Mouse (Mus musculus): ENCODE measurements around the gene Gm10408. TPM values are rescaled to one million over a fixed set of nuclear protein-coding genes. Genes with fewer than 3 reads are reported as not detected.
"Not testable (repeated sequence)": the region's sequence is repeated elsewhere in the genome, so short reads cannot be mapped to it uniquely, and the experiment has no call there.

The Gm10408 gene
- polyA plus RNA-seq (2017; shearing (Covaris generic)) = not detected

GRCm38 (mm10) chr14:3449079-3449478 lies at the start of gene Gm10408:
Gm10408 (plus strand) TSS chr14:3449379.
- ATAC-seq = not testable (repeated sequence)

- ATAC-seq = not testable (repeated sequence)
Measured at GRCm38 (mm10) chr14:3412314-3412713, 36.9 kb upstream of the Gm10408 start, which contains the start of gene Gm10409. Gm10409 (plus strand) TSS chr14:3412614.

GRCm38 (mm10) chr14:3427803-3428202 lies 21.4 kb upstream of the Gm10408 start, which contains the start of gene Gm3005:
Gm3005 (plus strand) TSS chr14:3428103.
- ATAC-seq = not testable (repeated sequence)

Other genes starting within 250 kb of the Gm10408 start
- 10 to 100 TPM; 22.2 to 26.5 TPM for gene D830030K20Rik, start 240.9 kb upstream of the Gm10408 start, polyA plus RNA-seq (2017; shearing (Covaris generic))
- 1 to 10 TPM in 1 of 2 experiments, not detected in 1; 4.0 TPM for gene Gm2956, start 116.8 kb upstream of the Gm10408 start, polyA plus RNA-seq (2017; shearing (Covaris generic))
- gene Gm10413, start 54.3 kb upstream of the Gm10408 start, polyA plus RNA-seq (2017; shearing (Covaris generic)) = not detected
- 10 to 100 TPM in 1 of 2 experiments, 1 to 10 TPM in 1; 7.9 to 12.2 TPM for gene Gm10409, start 36.8 kb upstream of the Gm10408 start, polyA plus RNA-seq (2017; shearing (Covaris generic))
- 10 to 100 TPM in 1 of 2 experiments, 1 to 10 TPM in 1; 4.7 to 12.2 TPM for gene Gm3005, start 21.3 kb upstream of the Gm10408 start, polyA plus RNA-seq (2017; shearing (Covaris generic))
- not detected for gene Gm3012, start 185.1 kb downstream of the Gm10408 start, polyA plus RNA-seq (2017; shearing (Covaris generic))
- 10 to 100 TPM in 1 of 2 experiments, 1 to 10 TPM in 1; 7.9 to 12.2 TPM for gene Gm3020, start 202.7 kb downstream of the Gm10408 start, polyA plus RNA-seq (2017; shearing (Covaris generic))
- gene Gm3043, start 239.4 kb downstream of the Gm10408 start, polyA plus RNA-seq (2017; shearing (Covaris generic)) = not detected

Data from CD4-positive, CD25-positive, alpha-beta regulatory T cell, adult 4 months (primary cell).